Mouse (Mus musculus) limb, embryonic 15.5 days (tissue): ENCODE measurements around the gene Mdk. TPM values are rescaled to one million over a fixed set of nuclear protein-coding genes. Genes with fewer than 3 reads are reported as not detected.

Source experiments
- ATAC-seq: fragments of 200-750 bp; cut with Nextera tagmentation; 2 replicates; pipeline ENCODE4 v1.8.0; 2017; ENCODE audit warnings: low read depth, moderate TSS enrichment; ENCODE audit not compliant: insufficient number of reproducible peaks, low FRiP score, low TSS enrichment
- H3K27ac ChIP-seq: fragments of 300-500 bp; sonication (generic); 2 replicates; pipeline ENCODE4 v1.5.1; 2015; ENCODE audit warnings: moderate library complexity, mild to moderate bottlenecking, inconsistent platforms
- H3K27me3 ChIP-seq: fragments of 300-500 bp; sonication (generic); 2 replicates; pipeline ENCODE4 v1.6.1; 2015; ENCODE audit warnings: inconsistent platforms
- H3K36me3 ChIP-seq: fragments of 300-500 bp; sonication (generic); 2 replicates; pipeline ENCODE4 v1.6.1; 2015; ENCODE audit warnings: inconsistent platforms
- H3K4me1 ChIP-seq: fragments of 300-500 bp; sonication (generic); 2 replicates; pipeline ENCODE4 v1.6.1; 2015; ENCODE audit warnings: inconsistent platforms
- H3K4me2 ChIP-seq: fragments of 300-500 bp; sonication (generic); 2 replicates; pipeline ENCODE4 v1.6.1; 2015; ENCODE audit warnings: mild to moderate bottlenecking, inconsistent platforms
- H3K4me3 ChIP-seq: fragments of 300-500 bp; sonication (generic); 2 replicates; pipeline ENCODE4 v1.5.1; 2015; ENCODE audit warnings: mild to moderate bottlenecking, inconsistent platforms
- H3K9ac ChIP-seq: fragments of 300-500 bp; sonication (generic); 2 replicates; pipeline ENCODE4 v1.6.1; 2015; ENCODE audit warnings: inconsistent platforms
- H3K9me3 ChIP-seq: fragments of 300-500 bp; sonication (generic); 2 replicates; pipeline ENCODE4 v1.6.1; 2016; ENCODE audit warnings: inconsistent platforms
- WGBS: fragments of 180-500 bp; shearing (Covaris S2); methylation state at CpG from one replicate; pipeline ENCODE4 v1.1.7; 2015; 5-methylcytosine and 5-hydroxymethylcytosine counted together
- polyA plus RNA-seq: library from polyadenylated mRNA; unstranded; fragments of >200 nt; fragmentation: Nextera tagmentation; extraction: Ambion mirVana; gene quantifications from 2 replicates; pipeline ENCODE4 v1.2.1, GENCODE M21; 2015

Mdk gene
- 899 and 1,046 TPM in 2 replicates for polyA plus RNA-seq

- 8% methylated on average over 16 of the region's 16 CpGs for WGBS
- H3K36me3 ChIP-seq, result peaks cover 40% of the 10 kb centered on the region
- peak within 1 kb of the TSS; percentile 94 for H3K27ac ChIP-seq
- peaks cover 50% of the 10 kb centered on the region for H3K4me1 ChIP-seq
- peak within 1 kb of the TSS; percentile 75 for H3K4me2 ChIP-seq
- no peak for ATAC-seq
- peak within 1 kb of the TSS; percentile 64 for H3K4me3 ChIP-seq
- no peaks in the 10 kb centered on the region for H3K9me3 ChIP-seq
- H3K27me3 ChIP-seq, result no peaks in the 10 kb centered on the region
- H3K9ac ChIP-seq, result peak within 1 kb of the TSS; percentile 79
These were observed at the start of gene Mdk for GRCm38 (mm10) chr2:91932160-91932711. Gene Mdk (minus strand): TSS chr2:91932297.

- Histone ChIP-seq H3K27me3 (peaks cover 18% of the 10 kb centered on the region), H3K9me3 (no peaks in the 10 kb centered on the region), H3K27ac (no peak overlapping the region), H3K4me2 (no peak overlapping the region), H3K4me1 (peaks cover 30% of the 10 kb centered on the region), H3K4me3 (no peak overlapping the region), H3K9ac (no peak overlapping the region), H3K36me3 (peaks cover 18% of the 10 kb centered on the region)
- ATAC-seq, result no peak
- 53% methylated on average over 5 of the region's 5 CpGs for WGBS
These were observed 48.7 kb upstream of the Mdk start for GRCm38 (mm10) chr2:91980830-91981229.

DNA sequence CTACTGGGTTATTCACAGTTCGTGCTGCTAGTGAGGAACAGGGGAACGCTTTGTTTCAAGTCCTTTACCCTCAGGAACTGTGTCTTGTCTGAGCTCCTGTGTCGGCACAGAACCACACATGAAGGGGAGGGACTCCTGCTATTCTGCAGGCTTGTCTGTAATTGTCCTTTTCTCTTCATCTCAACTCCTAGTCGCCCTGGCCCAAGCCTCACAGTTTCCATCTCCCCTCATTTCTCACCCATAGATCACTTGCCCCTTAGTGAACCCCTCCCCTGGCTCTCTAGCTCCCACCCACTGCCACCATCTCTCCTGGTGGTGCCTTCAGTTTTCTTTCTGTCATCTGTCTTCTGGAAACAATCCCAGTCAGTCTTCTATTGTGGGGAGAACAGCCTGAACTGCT is 48.1 kb upstream of the Mdk start:
- WGBS, result 12% methylated on average over 4 of the region's 4 CpGs
- Histone ChIP-seq H3K4me3 (no peak overlapping the region), H3K4me2 (no peak overlapping the region), H3K9ac (no peak overlapping the region), H3K27me3 (peaks cover 24% of the 10 kb centered on the region), H3K9me3 (no peaks in the 10 kb centered on the region), H3K4me1 (peaks cover 34% of the 10 kb centered on the region), H3K36me3 (peaks cover 14% of the 10 kb centered on the region), H3K27ac (no peak overlapping the region)
- no peak for ATAC-seq

DNA sequence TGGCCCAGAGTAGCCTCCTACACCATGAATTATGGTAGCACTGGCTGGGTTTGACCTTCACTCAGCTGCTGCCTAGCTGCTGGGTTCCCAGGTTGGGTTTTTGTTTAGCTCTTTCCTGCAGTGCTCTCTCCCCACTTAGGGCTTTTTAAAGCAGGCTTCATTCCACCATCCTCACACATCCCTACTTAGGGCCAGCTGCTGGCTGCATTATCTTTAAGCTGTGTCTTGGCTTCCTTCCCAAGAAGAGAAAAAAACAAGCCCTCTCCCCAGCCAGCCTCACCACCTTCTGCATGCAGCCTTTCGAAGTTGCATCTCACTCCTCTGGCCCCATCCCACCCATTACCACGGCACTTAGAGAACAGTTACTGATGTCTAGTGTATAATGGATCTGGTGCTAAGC is 46.5 kb upstream of the Mdk start:
- Histone ChIP-seq H3K4me3 (no peak overlapping the region), H3K9me3 (no peaks in the 10 kb centered on the region), H3K27me3 (peaks cover 41% of the 10 kb centered on the region), H3K4me1 (peaks cover 25% of the 10 kb centered on the region), H3K9ac (no peak overlapping the region), H3K4me2 (no peak overlapping the region), H3K36me3 (peaks cover 10% of the 10 kb centered on the region), H3K27ac (no peak overlapping the region)
- 17% methylated on average over 2 of the region's 2 CpGs for WGBS
- no peak for ATAC-seq

GRCm38 (mm10) chr2:91977960-91978359 is 45.9 kb upstream of the Mdk start:
- Histone ChIP-seq H3K4me1 (peaks cover 25% of the 10 kb centered on the region), H3K36me3 (peaks cover 6% of the 10 kb centered on the region), H3K9me3 (no peaks in the 10 kb centered on the region), H3K4me2 (no peak overlapping the region), H3K4me3 (no peak overlapping the region), H3K27ac (no peak overlapping the region), H3K9ac (no peak overlapping the region), H3K27me3 (peaks cover 42% of the 10 kb centered on the region)
- no peak for ATAC-seq
- WGBS, result 84% methylated on average over 4 of the region's 4 CpGs

- H3K9ac ChIP-seq, result peak within 1 kb of the TSS; percentile 28; the same call in 1 of the 2 replicates
- 1% methylated on average over 79 of the region's 79 CpGs for WGBS
These were observed 43.8 kb upstream of the Mdk start, which contains the start of gene Dgkz for GRCm38 (mm10) chr2:91975581-91976541. Gene Dgkz (minus strand): TSS chr2:91975864.

DNA sequence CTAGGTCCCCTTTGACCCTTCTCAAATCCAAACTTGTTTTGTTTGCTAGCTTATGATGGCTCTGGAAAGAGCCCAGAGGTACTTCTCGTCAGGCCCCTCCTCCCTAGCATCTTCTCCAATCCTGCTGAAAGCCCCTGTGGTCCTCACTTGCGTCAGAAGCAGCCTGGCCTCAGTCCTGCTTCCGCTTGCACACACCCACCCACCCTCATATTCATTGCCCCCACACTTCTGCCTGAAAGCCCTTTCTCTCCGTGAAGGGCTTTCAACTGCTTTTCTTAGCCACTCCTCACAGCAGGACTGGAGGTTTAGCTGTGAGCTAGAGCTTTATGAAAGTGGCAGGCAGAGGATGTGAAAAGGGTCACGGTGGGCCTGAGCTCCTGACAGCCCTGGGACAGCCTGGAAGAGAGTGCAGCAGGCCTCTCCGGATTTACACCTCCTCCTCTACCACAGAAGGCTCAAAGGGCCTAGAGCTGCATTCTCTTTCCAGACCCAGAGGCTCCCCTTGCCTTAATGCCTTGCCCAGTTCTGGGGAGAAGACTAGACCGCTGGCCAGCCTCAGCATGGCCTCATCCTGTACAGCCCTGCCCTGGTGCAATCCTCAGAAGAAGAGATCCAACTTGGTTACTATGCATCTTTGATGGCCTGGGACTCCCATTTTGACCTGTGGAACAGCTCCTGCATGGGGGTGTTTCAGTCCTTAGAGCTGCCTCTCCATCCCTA is 41.5 kb upstream of the Mdk start:
- H3K36me3 ChIP-seq, result no peaks in the 10 kb centered on the region
- no peak overlapping the region for H3K27ac ChIP-seq
- no peak for ATAC-seq
- H3K4me2 ChIP-seq, result no peak overlapping the region
- H3K9ac ChIP-seq, result no peak overlapping the region
- H3K4me3 ChIP-seq, result no peak overlapping the region
- H3K4me1 ChIP-seq, result peaks cover 34% of the 10 kb centered on the region
- H3K9me3 ChIP-seq, result no peaks in the 10 kb centered on the region
- 55% methylated on average over 7 of the region's 7 CpGs for WGBS
- peaks cover 50% of the 10 kb centered on the region for H3K27me3 ChIP-seq

More at GRCm38 (mm10) chr2:91975581-91976541, 43.8 kb upstream of the Mdk start, which contains the start of gene Dgkz:
- Histone ChIP-seq H3K36me3 (no peaks in the 10 kb centered on the region), H3K9me3 (no peaks in the 10 kb centered on the region), H3K27me3 (peaks cover 46% of the 10 kb centered on the region), H3K4me3 (peak within 1 kb of the TSS; percentile 37), H3K4me2 (peak within 1 kb of the TSS; percentile 72), H3K4me1 (peaks cover 40% of the 10 kb centered on the region), H3K27ac (no peak within 1 kb of the TSS)
- ATAC-seq, result peak; percentile 37

DNA sequence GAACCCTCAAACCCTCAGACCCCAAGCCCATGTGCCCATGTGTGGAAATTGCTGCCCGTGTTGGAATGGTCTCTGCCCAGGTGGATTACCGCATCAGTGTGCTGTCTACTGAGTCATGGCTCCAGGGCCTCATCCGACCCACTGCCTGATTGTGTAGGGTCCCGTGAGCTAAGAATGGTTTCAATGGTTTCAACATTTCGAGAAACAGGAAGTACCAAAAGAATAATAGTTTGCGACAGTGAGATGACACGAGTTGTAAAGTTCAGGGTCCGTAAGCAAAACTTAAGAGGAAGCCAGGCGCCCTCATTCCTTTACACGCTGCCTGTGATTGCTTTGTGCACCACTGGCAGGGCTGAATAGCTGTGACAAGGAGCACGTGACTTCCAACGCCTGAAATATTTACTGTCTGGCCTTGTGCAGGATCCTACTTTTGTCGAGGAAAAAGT is 40.0 kb upstream of the Mdk start:
- Histone ChIP-seq H3K4me1 (peaks cover 38% of the 10 kb centered on the region), H3K27me3 (peaks cover 45% of the 10 kb centered on the region), H3K9ac (no peak overlapping the region), H3K4me2 (no peak overlapping the region), H3K27ac (peak overlapping the region; percentile 72), H3K4me3 (no peak overlapping the region), H3K9me3 (no peaks in the 10 kb centered on the region), H3K36me3 (no peaks in the 10 kb centered on the region)
- 40% methylated on average over 13 of the region's 13 CpGs for WGBS
- ATAC-seq, result no peak

DNA sequence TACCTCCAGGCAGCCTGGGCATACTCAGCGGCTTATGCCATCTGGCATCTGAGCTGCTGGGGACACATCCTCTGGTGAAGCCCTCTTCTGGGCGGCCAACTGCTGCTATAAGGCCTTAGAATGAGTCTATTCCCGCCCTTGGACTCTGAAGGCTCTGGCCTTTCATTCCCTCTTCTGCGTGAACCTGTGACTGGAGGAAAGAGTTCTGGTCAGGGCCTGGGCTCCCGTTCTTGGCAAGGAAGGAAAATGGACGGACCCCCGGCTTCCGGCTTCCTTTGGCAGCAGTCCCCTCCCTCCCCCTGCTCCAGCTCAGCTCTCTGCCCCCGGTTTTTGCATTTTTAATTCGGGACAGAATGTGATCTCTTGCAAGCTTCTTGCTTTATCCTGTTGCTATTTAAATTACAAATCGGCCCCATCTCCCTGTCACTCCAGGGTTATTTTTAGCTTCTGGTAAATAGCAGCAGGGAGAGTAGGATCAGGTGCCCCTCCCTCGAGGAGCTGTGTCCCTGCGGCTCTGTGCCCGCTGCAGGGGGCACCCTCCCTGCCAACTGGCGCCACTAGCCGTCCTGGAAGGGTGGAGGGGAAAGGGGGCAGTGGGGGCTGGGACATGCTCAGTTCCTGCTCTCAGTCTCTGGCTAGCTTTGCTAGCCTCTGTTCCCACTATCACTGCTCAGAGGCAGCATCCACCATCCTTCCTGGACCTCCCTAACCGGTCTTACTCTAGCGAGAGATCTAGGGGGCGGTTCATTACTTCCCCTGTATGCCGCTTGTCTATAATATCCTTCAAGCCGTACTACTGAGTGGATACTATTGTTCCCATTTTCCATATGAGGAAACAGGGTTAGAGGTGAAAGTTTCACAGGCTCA is 39.4 kb upstream of the Mdk start:
- peaks cover 38% of the 10 kb centered on the region for H3K4me1 ChIP-seq
- no peak overlapping the region for H3K9ac ChIP-seq
- H3K27me3 ChIP-seq, result peaks cover 38% of the 10 kb centered on the region
- H3K27ac ChIP-seq, result peak overlapping the region; percentile 72
- WGBS, result 22% methylated on average over 21 of the region's 21 CpGs
- peak overlapping the region; percentile 19; the same call in 1 of the 2 replicates for H3K4me2 ChIP-seq
- H3K4me3 ChIP-seq, result no peak overlapping the region
- H3K36me3 ChIP-seq, result no peaks in the 10 kb centered on the region
- ATAC-seq, result no peak
- H3K9me3 ChIP-seq, result no peaks in the 10 kb centered on the region

GRCm38 (mm10) chr2:91967962-91968361 is 35.9 kb upstream of the Mdk start:
- H3K4me3 ChIP-seq, result no peak overlapping the region
- no peak for ATAC-seq
- H3K4me2 ChIP-seq, result no peak overlapping the region
- peaks cover 36% of the 10 kb centered on the region for H3K4me1 ChIP-seq
- 49% methylated on average over 11 of the region's 11 CpGs for WGBS
- H3K27me3 ChIP-seq, result peaks cover 8% of the 10 kb centered on the region; the same call in 1 of the 2 replicates
- H3K36me3 ChIP-seq, result no peaks in the 10 kb centered on the region
- H3K9ac ChIP-seq, result no peak overlapping the region
- H3K9me3 ChIP-seq, result no peaks in the 10 kb centered on the region
- H3K27ac ChIP-seq, result peak overlapping the region; percentile 62

DNA sequence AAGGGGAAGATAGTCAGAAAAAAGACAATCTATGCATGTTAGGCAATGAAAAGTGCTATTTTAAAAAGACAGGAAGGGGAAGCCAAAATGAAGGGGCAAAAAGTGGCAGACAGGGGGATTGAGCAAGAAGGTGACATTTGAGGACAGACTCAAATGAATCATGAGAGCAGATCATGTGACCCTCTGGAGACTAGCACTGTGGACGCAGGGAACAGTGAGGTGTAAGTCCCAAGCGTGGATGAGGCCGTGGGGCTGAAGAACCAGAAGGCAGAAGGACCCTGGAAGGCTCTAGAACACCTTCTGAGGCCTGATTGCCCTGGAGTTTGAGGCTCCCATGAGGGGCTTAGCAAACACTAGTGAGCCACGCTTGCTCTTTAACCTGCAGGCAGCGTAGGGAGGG is 34.3 kb upstream of the Mdk start:
- 82% methylated on average over 5 of the region's 5 CpGs for WGBS
- Histone ChIP-seq H3K27ac (no peak overlapping the region), H3K9me3 (no peaks in the 10 kb centered on the region), H3K4me2 (no peak overlapping the region), H3K4me1 (peaks cover 42% of the 10 kb centered on the region), H3K36me3 (no peaks in the 10 kb centered on the region), H3K4me3 (no peak overlapping the region), H3K9ac (no peak overlapping the region), H3K27me3 (peaks cover 8% of the 10 kb centered on the region; the same call in 1 of the 2 replicates)
- no peak for ATAC-seq
